Mouse (Mus musculus): ENCODE results near the gene Slc47a1. TPM values are rescaled to one million over a fixed set of nuclear protein-coding genes. Genes with fewer than 3 reads are reported as not detected.
"Not testable (repeated sequence)": the region's sequence is repeated elsewhere in the genome, so short reads cannot be mapped to it uniquely, and the experiment has no call there.

The Slc47a1 gene
- total and polyA plus RNA-seq, 2 experiments from 2014 or later = 31.5 to 49.4 TPM

GRCm38 (mm10) chr11:61316864-61317263, 61.3 kb downstream of the Slc47a1 start:
- H3K9me3 ChIP-seq (replicated peaks; ENCODE audit: control insufficient read depth, low read length) = no peaks in the 10 kb centered on the region
- no peak overlapping the region for H3K4me2 ChIP-seq (ENCODE audit: low read depth, low read length)
- H3K9ac ChIP-seq (replicated peaks; ENCODE audit: low read depth, low read length) = no peak overlapping the region
- no peak for DNase-seq (ENCODE audit: low spot score)
- H3K36me3 ChIP-seq (replicated peaks; ENCODE audit: control insufficient read depth, insufficient read depth, low read length) = no peaks in the 10 kb centered on the region
- no peaks in the 10 kb centered on the region for H3K27me3 ChIP-seq (ENCODE audit: control insufficient read depth, insufficient read depth, low read length)
- WGBS = 33% methylated on average over 2 of the region's 2 CpGs
- no peak for ATAC-seq (ENCODE audit: insufficient read depth, low read depth)
- no peak for TF ChIP-seq CTCF (IDR thresholded peaks at IDR 0.05; ENCODE audit: low read depth)
- TF ChIP-seq EP300 (IDR thresholded peaks at IDR 0.05; ENCODE audit: low read depth) = no peak
- H3K4me3 ChIP-seq (ENCODE audit: low read depth, low read length) = no peak overlapping the region
- no peak overlapping the region for H3K27ac ChIP-seq (ENCODE audit: low read depth)
- 0 out of 2 replicates have a peak, but pooled peaks cover 11% of the 10 kb centered on the region for H3K4me1 ChIP-seq (ENCODE audit: control insufficient read depth, insufficient read depth)

- Histone ChIP-seq H3K4me3 (ENCODE audit: low read depth, low read length) (no peak overlapping the region), H3K27me3 (ENCODE audit: control insufficient read depth, insufficient read depth, low read length) (no peaks in the 10 kb centered on the region), H3K9ac (replicated peaks; ENCODE audit: low read depth, low read length) (no peak overlapping the region), H3K27ac (ENCODE audit: low read depth) (no peak overlapping the region), H3K9me3 (replicated peaks; ENCODE audit: control insufficient read depth, low read length) (no peaks in the 10 kb centered on the region), H3K36me3 (replicated peaks; ENCODE audit: control insufficient read depth, insufficient read depth, low read length) (no peaks in the 10 kb centered on the region), H3K4me1 (ENCODE audit: control insufficient read depth, insufficient read depth) (no peaks in the 10 kb centered on the region; the same call in 1 of the 2 replicates), H3K4me2 (ENCODE audit: low read depth, low read length) (no peak overlapping the region)
- TF ChIP-seq CTCF (IDR thresholded peaks at IDR 0.05; ENCODE audit: low read depth) = no peak
- no peak for TF ChIP-seq EP300 (IDR thresholded peaks at IDR 0.05; ENCODE audit: low read depth)
- DNase-seq (ENCODE audit: low spot score) = no peak
- 62% methylated on average over 7 of the region's 7 CpGs for WGBS
- no peak for ATAC-seq (ENCODE audit: insufficient read depth, low read depth)
Measured at GRCm38 (mm10) chr11:61310321-61310720, 67.8 kb downstream of the Slc47a1 start.

DNA sequence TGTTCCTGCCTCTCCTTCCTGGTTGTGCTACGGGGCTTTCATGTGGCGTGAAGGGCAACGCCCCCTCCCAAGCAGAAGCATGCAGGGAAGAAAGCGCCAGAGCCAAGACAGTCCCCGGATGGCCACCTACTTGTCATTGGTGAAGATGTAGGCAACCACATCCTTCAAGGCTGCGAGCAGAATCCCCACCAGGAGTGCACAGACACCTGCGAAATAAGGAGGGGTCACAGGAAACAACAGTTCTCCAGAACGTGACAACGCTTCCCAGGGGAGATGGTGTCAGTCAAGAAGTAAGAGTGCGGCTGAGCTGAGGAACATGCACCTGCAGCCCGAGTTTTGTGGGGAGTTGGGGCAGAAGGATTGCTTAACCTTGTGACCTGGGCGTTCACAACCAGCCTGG, 68.3 kb downstream of the Slc47a1 start:
- Histone ChIP-seq H3K36me3 (replicated peaks; ENCODE audit: control insufficient read depth, insufficient read depth, low read length) (no peaks in the 10 kb centered on the region), H3K4me3 (ENCODE audit: low read depth, low read length) (no peak overlapping the region), H3K9me3 (replicated peaks; ENCODE audit: control insufficient read depth, low read length) (no peaks in the 10 kb centered on the region), H3K27me3 (ENCODE audit: control insufficient read depth, insufficient read depth, low read length) (no peaks in the 10 kb centered on the region), H3K9ac (replicated peaks; ENCODE audit: low read depth, low read length) (no peak overlapping the region), H3K4me1 (ENCODE audit: control insufficient read depth, insufficient read depth) (no peaks in the 10 kb centered on the region; the same call in 1 of the 2 replicates), H3K27ac (ENCODE audit: low read depth) (no peak overlapping the region), H3K4me2 (ENCODE audit: low read depth, low read length) (no peak overlapping the region)
- 67% methylated on average over 12 of the region's 12 CpGs for WGBS
- TF ChIP-seq EP300 (IDR thresholded peaks at IDR 0.05; ENCODE audit: low read depth) = no peak
- no peak for TF ChIP-seq CTCF (IDR thresholded peaks at IDR 0.05; ENCODE audit: low read depth)
- ATAC-seq (ENCODE audit: insufficient read depth, low read depth) = no peak
- DNase-seq (ENCODE audit: low spot score) = no peak

DNA sequence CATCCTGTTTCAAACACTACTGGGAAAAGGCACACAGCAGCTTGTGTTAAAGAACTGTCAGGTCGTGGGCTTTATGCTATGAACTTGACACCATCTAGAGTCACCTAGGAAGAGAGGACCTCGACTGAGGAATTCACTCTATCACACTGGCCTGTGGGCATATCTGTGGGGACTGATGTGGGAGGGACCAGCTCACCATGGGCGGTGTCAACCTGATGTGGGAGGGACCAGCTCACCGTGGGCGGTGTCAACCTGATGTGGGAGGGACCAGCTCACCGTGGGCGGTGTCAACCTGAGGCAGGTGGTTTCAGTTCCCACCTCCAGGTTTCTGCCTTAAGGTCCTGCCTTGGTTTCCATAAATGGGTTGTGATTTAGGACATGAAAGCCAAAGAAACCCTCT, 70.3 kb downstream of the Slc47a1 start:
- TF ChIP-seq CTCF (IDR thresholded peaks at IDR 0.05; ENCODE audit: low read depth) (no peak), EP300 (IDR thresholded peaks at IDR 0.05; ENCODE audit: low read depth) (no peak)
- ATAC-seq (ENCODE audit: insufficient read depth, low read depth) = no peak
- 36% methylated on average over 7 of the region's 7 CpGs for WGBS

GRCm38 (mm10) chr11:61305377-61305776, 72.8 kb downstream of the Slc47a1 start:
- no peak for ATAC-seq (ENCODE audit: insufficient read depth, low read depth)
- H3K9me3 ChIP-seq (replicated peaks; ENCODE audit: control insufficient read depth, low read length) = no peaks in the 10 kb centered on the region
- 81% methylated on average over 4 of the region's 4 CpGs for WGBS
- peaks cover 9% of the 10 kb centered on the region for H3K4me1 ChIP-seq (ENCODE audit: control insufficient read depth, insufficient read depth)
- H3K4me2 ChIP-seq (ENCODE audit: low read depth, low read length) = no peak overlapping the region
- H3K27ac ChIP-seq (ENCODE audit: low read depth) = no peak overlapping the region
- no peak overlapping the region for H3K4me3 ChIP-seq (ENCODE audit: low read depth, low read length)
- no peaks in the 10 kb centered on the region for H3K27me3 ChIP-seq (ENCODE audit: control insufficient read depth, insufficient read depth, low read length)
- H3K36me3 ChIP-seq (replicated peaks; ENCODE audit: control insufficient read depth, insufficient read depth, low read length) = no peaks in the 10 kb centered on the region
- DNase-seq (ENCODE audit: low spot score) = no peak
- no peak overlapping the region for H3K9ac ChIP-seq (replicated peaks; ENCODE audit: low read depth, low read length)
- peak; percentile 19; the same call in 1 of the 2 replicates for TF ChIP-seq CTCF (IDR thresholded peaks at IDR 0.05; ENCODE audit: low read depth)
- TF ChIP-seq EP300 (IDR thresholded peaks at IDR 0.05; ENCODE audit: low read depth) = no peak

More for the DNA sequence above, 70.3 kb downstream of the Slc47a1 start:
- no peaks in the 10 kb centered on the region for H3K9me3 ChIP-seq (replicated peaks; ENCODE audit: control insufficient read depth, low read length)
- H3K36me3 ChIP-seq (replicated peaks; ENCODE audit: control insufficient read depth, insufficient read depth, low read length) = no peaks in the 10 kb centered on the region
- no peak overlapping the region for H3K9ac ChIP-seq (replicated peaks; ENCODE audit: low read depth, low read length)
- DNase-seq (ENCODE audit: low spot score) = no peak
- H3K27ac ChIP-seq (ENCODE audit: low read depth) = no peak overlapping the region
- H3K4me3 ChIP-seq (ENCODE audit: low read depth, low read length) = no peak overlapping the region
- H3K4me2 ChIP-seq (ENCODE audit: low read depth, low read length) = no peak overlapping the region
- no peaks in the 10 kb centered on the region for H3K27me3 ChIP-seq (ENCODE audit: control insufficient read depth, insufficient read depth, low read length)
- H3K4me1 ChIP-seq (ENCODE audit: control insufficient read depth, insufficient read depth) = no peaks in the 10 kb centered on the region; the same call in 1 of the 2 replicates

DNA sequence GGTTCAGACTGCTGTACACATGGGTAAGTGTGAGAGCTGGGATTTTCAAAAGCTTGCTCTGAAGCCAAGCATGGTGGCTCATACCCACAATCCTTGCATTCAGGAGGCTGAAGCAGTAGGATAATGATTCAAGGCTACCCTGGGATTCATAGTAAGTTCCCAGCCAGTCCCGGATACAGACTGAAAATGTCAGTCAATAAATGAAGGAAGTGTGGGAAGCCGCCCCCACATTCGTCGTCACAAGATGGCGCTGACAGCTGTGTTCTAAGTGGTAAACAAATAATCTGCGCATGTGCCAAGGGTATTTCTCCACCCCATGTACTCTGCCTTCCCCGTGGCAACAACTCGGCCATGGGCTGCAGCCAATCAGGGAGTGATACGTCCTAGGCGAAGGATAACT, 73.6 kb downstream of the Slc47a1 start:
- not testable (repeated sequence) for H3K27me3 ChIP-seq (ENCODE audit: control insufficient read depth, insufficient read depth, low read length); DNase-seq (ENCODE audit: low spot score); H3K4me3 ChIP-seq (ENCODE audit: low read depth, low read length); ATAC-seq (ENCODE audit: insufficient read depth, low read depth); H3K27ac ChIP-seq (ENCODE audit: low read depth); H3K36me3 ChIP-seq (replicated peaks; ENCODE audit: control insufficient read depth, insufficient read depth, low read length); H3K4me2 ChIP-seq (ENCODE audit: low read depth, low read length); H3K9ac ChIP-seq (replicated peaks; ENCODE audit: low read depth, low read length); H3K9me3 ChIP-seq (replicated peaks; ENCODE audit: control insufficient read depth, low read length)
- peaks cover 15% of the 10 kb centered on the region for H3K4me1 ChIP-seq (ENCODE audit: control insufficient read depth, insufficient read depth)
- WGBS = 93% methylated on average over 6 of the region's 10 CpGs

Measured in heart, postnatal 0 days (tissue).